Comparison of ENCODE assay signal across 8 mouse cellular contexts in genomic region chr3:107205994-107206393, GRCm38 (mm10). TPM values are rescaled to one million over a fixed set of nuclear protein-coding genes. Genes with fewer than 3 reads are reported as not detected.
A peak's percentile ranks its signal among the peaks of the same experiment; 100 is the strongest.
DNase-seq lines count a peak whose midpoint lies in the region; ATAC-seq and TF ChIP-seq lines count a peak whose summit lies in the region.

No protein-coding gene starts in this region.

- H3K36me3 ChIP-seq in hindbrain, embryonic 11.5 days (ENCODE audit: control insufficient read depth, insufficient read depth, low read length), result no peaks in the 10 kb centered on the region
- no peaks in the 10 kb centered on the region for H3K36me3 ChIP-seq in hindbrain, embryonic 13.5 days
- no peaks in the 10 kb centered on the region for H3K36me3 ChIP-seq in stomach, postnatal 0 days (ENCODE audit: control insufficient read depth, insufficient read depth, low read length)

- no peak overlapping the region for H3K27ac ChIP-seq in hindbrain, embryonic 11.5 days (ENCODE audit: low read depth, low read length)
- no peak overlapping the region for H3K27ac ChIP-seq in hindbrain, embryonic 13.5 days
- no peak overlapping the region for H3K27ac ChIP-seq in stomach, postnatal 0 days (replicated peaks)

- H3K4me3 ChIP-seq in hindbrain, embryonic 11.5 days (ENCODE audit: low read depth, low read length), result no peak overlapping the region
- H3K4me3 ChIP-seq in hindbrain, embryonic 13.5 days, result no peak overlapping the region
- no peak overlapping the region for H3K4me3 ChIP-seq in stomach, postnatal 0 days (ENCODE audit: low read depth, low read length)

- H3K4me1 ChIP-seq in hindbrain, embryonic 11.5 days (replicated peaks; ENCODE audit: control insufficient read depth, insufficient read depth, low read length), result peaks cover 2% of the 10 kb centered on the region; the same call in 1 of the 2 replicates
- H3K4me1 ChIP-seq in hindbrain, embryonic 13.5 days (replicated peaks), result peaks cover 37% of the 10 kb centered on the region
- no peaks in the 10 kb centered on the region for H3K4me1 ChIP-seq in stomach, postnatal 0 days (replicated peaks; ENCODE audit: control insufficient read depth, insufficient read depth)

- no peak for TF ChIP-seq EP300 in stomach, postnatal 0 days (optimal IDR thresholded peaks at IDR 0.05)

- H3K9ac ChIP-seq in hindbrain, embryonic 11.5 days (ENCODE audit: low read depth, low read length), result no peak overlapping the region
- no peak overlapping the region for H3K9ac ChIP-seq in hindbrain, embryonic 13.5 days
- no peak overlapping the region for H3K9ac ChIP-seq in stomach, postnatal 0 days (ENCODE audit: low read length)

- peak; percentile 90 for TF ChIP-seq CTCF in stomach, postnatal 0 days (IDR thresholded peaks at IDR 0.05; ENCODE audit: low read depth)

- 15% methylated on average over 4 of the region's 4 CpGs for WGBS in hindbrain, embryonic 11.5 days
- WGBS in hindbrain, embryonic 13.5 days, result 15% methylated on average over 4 of the region's 4 CpGs
- WGBS in stomach, postnatal 0 days, result 8% methylated on average over 4 of the region's 4 CpGs

- no peak overlapping the region for H3K4me2 ChIP-seq in hindbrain, embryonic 11.5 days (replicated peaks; ENCODE audit: low read depth, low read length)
- H3K4me2 ChIP-seq in hindbrain, embryonic 13.5 days, result no peak overlapping the region
- no peak overlapping the region for H3K4me2 ChIP-seq in stomach, postnatal 0 days (replicated peaks; ENCODE audit: low read depth)

- ATAC-seq in hindbrain, embryonic 11.5 days (ENCODE audit: low FRiP score), result no peak
- no peak for ATAC-seq in hindbrain, embryonic 13.5 days (ENCODE audit: low FRiP score)
- no peak for ATAC-seq in stomach, postnatal 0 days (ENCODE audit: low FRiP score, low TSS enrichment)

- intact Hi-C loops in heart, postnatal 36 days (cut with DNase I), result loop anchor here (1.0 to 2.0 kb wide), 3 partner anchors 27 to 260 kb away; no protein-coding TSS in a partner anchor

- H3K9me3 ChIP-seq in hindbrain, embryonic 11.5 days (ENCODE audit: control insufficient read depth, low read length), result no peaks in the 10 kb centered on the region
- H3K9me3 ChIP-seq in hindbrain, embryonic 13.5 days, result no peaks in the 10 kb centered on the region
- no peaks in the 10 kb centered on the region for H3K9me3 ChIP-seq in stomach, postnatal 0 days (ENCODE audit: control insufficient read depth, low read length)

- no peaks in the 10 kb centered on the region; the same call in 1 of the 2 replicates for H3K27me3 ChIP-seq in hindbrain, embryonic 11.5 days (ENCODE audit: control insufficient read depth, insufficient read depth, low read length)
- H3K27me3 ChIP-seq in hindbrain, embryonic 13.5 days, result 0 out of 2 replicates have a peak, but pooled peaks cover 2% of the 10 kb centered on the region
- H3K27me3 ChIP-seq in stomach, postnatal 0 days (ENCODE audit: control insufficient read depth, insufficient read depth, low read length), result no peaks in the 10 kb centered on the region

- peak; percentile 81 for DNase-seq in hindbrain, embryonic 11.5 days (ENCODE audit: low spot score)
- DNase-seq in adrenal gland, adult 2 months, result peak; percentile 60
- peak; percentile 79 for DNase-seq in embryo, embryonic 10 days (ENCODE audit: low spot score)
- DNase-seq in heart, postnatal 36 days, result peak; percentile 79 to 84
- DNase-seq in left cerebral cortex, adult 11 months (ENCODE audit: low spot score), result peak; percentile 55
- peak; percentile 67 to 69 for DNase-seq in natural killer cell, adult 2 months (ENCODE audit: low spot score in 2 of 2)
- peak; percentile 83 for DNase-seq in stomach, postnatal 0 days (ENCODE audit: low spot score)

RNA-seq across cellular contexts. Expression of gene Cym, which starts 15.5 kb away (rescaled TPM):
- not detected in 2 replicates for polyA plus RNA-seq in hindbrain, embryonic 11.5 days (2014; fragmentation: Nextera tagmentation; extraction: Ambion mirVana)
- 0.13 and 6.0 TPM in 2 replicates for polyA plus RNA-seq in hindbrain, embryonic 13.5 days (2015; fragmentation: Nextera tagmentation; extraction: Ambion mirVana)
- total RNA-seq in adrenal gland, adult 2 months (2021), result 1 to 10 TPM in 1 of 2 experiments, under 1 TPM in 1; 0.55 to 1.0 TPM
- polyA plus RNA-seq in adrenal gland, adult 2 months (2012; rRNA removed), result 0.08 and 0.16 TPM in 2 replicates
- not detected for total RNA-seq in heart, postnatal 36 days (2021)
- 69,611 and 75,506 TPM in 2 replicates for polyA plus RNA-seq in stomach, postnatal 0 days (2015; fragmentation: Nextera tagmentation; extraction: Ambion mirVana)

RNA-seq across cellular contexts. Expression of gene Kcna10, which starts 23.1 kb away (rescaled TPM):
- polyA plus RNA-seq in hindbrain, embryonic 11.5 days (2014; fragmentation: Nextera tagmentation; extraction: Ambion mirVana), result not detected in 2 replicates
- polyA plus RNA-seq in hindbrain, embryonic 13.5 days (2015; fragmentation: Nextera tagmentation; extraction: Ambion mirVana), result not detected in 2 replicates
- not detected for total RNA-seq in adrenal gland, adult 2 months (2021)
- not detected in 2 replicates for polyA plus RNA-seq in adrenal gland, adult 2 months (2012; rRNA removed)
- not detected for total RNA-seq in heart, postnatal 36 days (2021)
- not detected in 2 replicates for polyA plus RNA-seq in stomach, postnatal 0 days (2015; fragmentation: Nextera tagmentation; extraction: Ambion mirVana)

RNA-seq across cellular contexts. Expression of gene A630076J17Rik, which starts 24.4 kb away (rescaled TPM):
- not detected in 2 replicates for polyA plus RNA-seq in hindbrain, embryonic 11.5 days (2014; fragmentation: Nextera tagmentation; extraction: Ambion mirVana)
- not detected in 2 replicates for polyA plus RNA-seq in hindbrain, embryonic 13.5 days (2015; fragmentation: Nextera tagmentation; extraction: Ambion mirVana)
- not detected for total RNA-seq in adrenal gland, adult 2 months (2021)
- not detected in 2 replicates for polyA plus RNA-seq in adrenal gland, adult 2 months (2012; rRNA removed)
- not detected for total RNA-seq in heart, postnatal 36 days (2021)
- 28.1 and 32.7 TPM in 2 replicates for polyA plus RNA-seq in stomach, postnatal 0 days (2015; fragmentation: Nextera tagmentation; extraction: Ambion mirVana)

RNA-seq across cellular contexts. Expression of gene Prok1, which starts 33.5 kb away (rescaled TPM):
- 0.06 TPM in 1 of 2 replicates, not detected in the other for polyA plus RNA-seq in hindbrain, embryonic 11.5 days (2014; fragmentation: Nextera tagmentation; extraction: Ambion mirVana)
- 0.10 and 0.32 TPM in 2 replicates for polyA plus RNA-seq in hindbrain, embryonic 13.5 days (2015; fragmentation: Nextera tagmentation; extraction: Ambion mirVana)
- 1 to 10 TPM; 1.7 to 3.5 TPM for total RNA-seq in adrenal gland, adult 2 months (2021)
- polyA plus RNA-seq in adrenal gland, adult 2 months (2012; rRNA removed), result 0.17 TPM in 1 of 2 replicates, not detected in the other
- total RNA-seq in heart, postnatal 36 days (2021), result not detected
- 10.5 and 11.3 TPM in 2 replicates for polyA plus RNA-seq in stomach, postnatal 0 days (2015; fragmentation: Nextera tagmentation; extraction: Ambion mirVana)

Comparison
In these comparisons a context has a peak if more than half of its experiments do, and no peak if none do; other contexts are left out.
1. RNA of gene Cym, which starts 15.5 kb away (polyA plus RNA-seq): 69,611 to 75,506 TPM in stomach, postnatal 0 days; 0.08 to 0.16 TPM in adrenal gland, adult 2 months, 0.13 to 6.0 TPM in hindbrain, embryonic 13.5 days and not detected in hindbrain, embryonic 11.5 days; every median in the first group is over 1,000 times any median in the second.
2. RNA of gene A630076J17Rik, which starts 24.4 kb away (polyA plus RNA-seq): 28.1 to 32.7 TPM in stomach, postnatal 0 days; not detected in hindbrain, embryonic 11.5 days, not detected in hindbrain, embryonic 13.5 days and not detected in adrenal gland, adult 2 months; every median in the first group is over 10 times any median in the second.
3. Peak in every context shown above with its lines, with median percentiles within 50 percentile points of each other: DNase-seq.